Mouse (Mus musculus): Measurements from ENCODE around the gene Samd11. TPM values are rescaled to one million over a fixed set of nuclear protein-coding genes. Genes with fewer than 3 reads are reported as not detected.

The Samd11 gene
- 1.8 and 2.2 TPM in 2 replicates for polyA plus RNA-seq (2014; fragmentation: Nextera tagmentation; extraction: Ambion mirVana)

GRCm38 (mm10) chr4:156255078-156255839 lies at the start of gene Samd11:
Gene Samd11, minus strand, starts transcription at chr4:156255657.
- H3K4me1 ChIP-seq (replicated peaks; ENCODE audit: control insufficient read depth, insufficient read depth, low read length), result peaks cover 18% of the 10 kb centered on the region; the same call in 1 of the 2 replicates
- peaks cover 14% of the 10 kb centered on the region for H3K27me3 ChIP-seq (ENCODE audit: control insufficient read depth, insufficient read depth, low read length)
- 5% methylated on average over 26 of the region's 26 CpGs for WGBS
- H3K36me3 ChIP-seq (replicated peaks; ENCODE audit: control insufficient read depth, insufficient read depth), result no peaks in the 10 kb centered on the region
- no peak within 1 kb of the TSS for H3K9ac ChIP-seq
- H3K27ac ChIP-seq, result no peak within 1 kb of the TSS
- peak within 1 kb of the TSS; percentile 45 for H3K4me2 ChIP-seq (replicated peaks)
- ATAC-seq (ENCODE audit: low FRiP score) (peak; percentile 35; the same call in 1 of the 2 replicates), DNase-seq (ENCODE audit: low spot score) (no peak)
- no peaks in the 10 kb centered on the region for H3K9me3 ChIP-seq (ENCODE audit: control insufficient read depth, low read length)
- H3K4me3 ChIP-seq (replicated peaks; ENCODE audit: low read length), result peak within 1 kb of the TSS; percentile 23

GRCm38 (mm10) chr4:156254361-156255077 lies 938 bp downstream of the Samd11 start:
- peaks cover 14% of the 10 kb centered on the region for H3K27me3 ChIP-seq (ENCODE audit: control insufficient read depth, insufficient read depth, low read length)
- H3K27ac ChIP-seq, result no peak overlapping the region
- peak overlapping the region; percentile 45 for H3K4me2 ChIP-seq (replicated peaks)
- ATAC-seq (ENCODE audit: low FRiP score) (peak; percentile 71), DNase-seq (ENCODE audit: low spot score) (no peak)
- no peaks in the 10 kb centered on the region for H3K9me3 ChIP-seq (ENCODE audit: control insufficient read depth, low read length)
- H3K4me1 ChIP-seq (replicated peaks; ENCODE audit: control insufficient read depth, insufficient read depth, low read length), result peaks cover 22% of the 10 kb centered on the region; the same call in 1 of the 2 replicates
- peak overlapping the region; percentile 23 for H3K4me3 ChIP-seq (replicated peaks; ENCODE audit: low read length)
- 0 out of 2 replicates have a peak, but pooled peaks cover under 1% of the 10 kb centered on the region for H3K36me3 ChIP-seq (replicated peaks; ENCODE audit: control insufficient read depth, insufficient read depth)
- WGBS, result 1% methylated on average over 30 of the region's 30 CpGs
- H3K9ac ChIP-seq, result peak overlapping the region; percentile 36; the same call in 1 of the 2 replicates

GRCm38 (mm10) chr4:156253043-156253442 lies 2.4 kb downstream of the Samd11 start:
- ATAC-seq (ENCODE audit: low FRiP score) (no peak), DNase-seq (ENCODE audit: low spot score) (no peak)
- no peak overlapping the region for H3K4me3 ChIP-seq (replicated peaks; ENCODE audit: low read length)
- peak overlapping the region; percentile 57 for H3K27ac ChIP-seq
- H3K4me2 ChIP-seq (replicated peaks), result no peak overlapping the region
- H3K4me1 ChIP-seq (replicated peaks; ENCODE audit: control insufficient read depth, insufficient read depth, low read length), result peaks cover 22% of the 10 kb centered on the region; the same call in 1 of the 2 replicates
- peaks cover 14% of the 10 kb centered on the region for H3K27me3 ChIP-seq (ENCODE audit: control insufficient read depth, insufficient read depth, low read length)
- H3K9me3 ChIP-seq (ENCODE audit: control insufficient read depth, low read length), result no peaks in the 10 kb centered on the region
- H3K36me3 ChIP-seq (replicated peaks; ENCODE audit: control insufficient read depth, insufficient read depth), result peaks cover 15% of the 10 kb centered on the region
- no peak overlapping the region for H3K9ac ChIP-seq
- 39% methylated on average over 7 of the region's 7 CpGs for WGBS

GRCm38 (mm10) chr4:156252619-156253018 lies 2.8 kb downstream of the Samd11 start:
- no peaks in the 10 kb centered on the region for H3K9me3 ChIP-seq (ENCODE audit: control insufficient read depth, low read length)
- no peak overlapping the region for H3K4me2 ChIP-seq (replicated peaks)
- peaks cover 14% of the 10 kb centered on the region for H3K27me3 ChIP-seq (ENCODE audit: control insufficient read depth, insufficient read depth, low read length)
- H3K36me3 ChIP-seq (replicated peaks; ENCODE audit: control insufficient read depth, insufficient read depth), result peaks cover 20% of the 10 kb centered on the region
- H3K9ac ChIP-seq, result no peak overlapping the region
- H3K4me3 ChIP-seq (replicated peaks; ENCODE audit: low read length), result no peak overlapping the region
- ATAC-seq (ENCODE audit: low FRiP score) (peak; percentile 13; the same call in 1 of the 2 replicates), DNase-seq (ENCODE audit: low spot score) (no peak)
- peaks cover 22% of the 10 kb centered on the region; the same call in 1 of the 2 replicates for H3K4me1 ChIP-seq (replicated peaks; ENCODE audit: control insufficient read depth, insufficient read depth, low read length)
- WGBS, result 19% methylated on average over 3 of the region's 3 CpGs
- H3K27ac ChIP-seq, result peak overlapping the region; percentile 57

- no peaks in the 10 kb centered on the region for H3K9me3 ChIP-seq (ENCODE audit: control insufficient read depth, low read length)
- H3K36me3 ChIP-seq (replicated peaks; ENCODE audit: control insufficient read depth, insufficient read depth), result peaks cover 24% of the 10 kb centered on the region
- no peak overlapping the region for H3K4me2 ChIP-seq (replicated peaks)
- no peak overlapping the region for H3K9ac ChIP-seq
- peaks cover 14% of the 10 kb centered on the region for H3K27me3 ChIP-seq (ENCODE audit: control insufficient read depth, insufficient read depth, low read length)
- H3K27ac ChIP-seq, result peak overlapping the region; percentile 29; the same call in 1 of the 2 replicates
- no peak overlapping the region for H3K4me3 ChIP-seq (replicated peaks; ENCODE audit: low read length)
- H3K4me1 ChIP-seq (replicated peaks; ENCODE audit: control insufficient read depth, insufficient read depth, low read length), result peaks cover 22% of the 10 kb centered on the region; the same call in 1 of the 2 replicates
- 0 out of 2 replicates have a peak, but pooled peaks have one; percentile 7 for ATAC-seq (ENCODE audit: low FRiP score)
- 28% methylated on average over 7 of the region's 7 CpGs for WGBS
- no peak for DNase-seq (ENCODE audit: low spot score)
These were observed 3.3 kb downstream of the Samd11 start for GRCm38 (mm10) chr4:156252140-156252539.

- no peak for DNase-seq (ENCODE audit: low spot score)
- Histone ChIP-seq H3K4me1 (replicated peaks; ENCODE audit: control insufficient read depth, insufficient read depth, low read length) (peaks cover 22% of the 10 kb centered on the region; the same call in 1 of the 2 replicates), H3K27me3 (ENCODE audit: control insufficient read depth, insufficient read depth, low read length) (peaks cover 14% of the 10 kb centered on the region), H3K9ac (no peak overlapping the region), H3K36me3 (replicated peaks; ENCODE audit: control insufficient read depth, insufficient read depth) (peaks cover 35% of the 10 kb centered on the region), H3K27ac (peak overlapping the region; percentile 53), H3K4me3 (replicated peaks; ENCODE audit: low read length) (no peak overlapping the region), H3K9me3 (ENCODE audit: control insufficient read depth, low read length) (no peaks in the 10 kb centered on the region), H3K4me2 (replicated peaks) (no peak overlapping the region)
- WGBS, result 53% methylated on average over 8 of the region's 8 CpGs
- ATAC-seq (ENCODE audit: low FRiP score), result 0 out of 2 replicates have a peak, but pooled peaks have one; percentile 13
These were observed 4.4 kb downstream of the Samd11 start for GRCm38 (mm10) chr4:156251081-156251480.

GRCm38 (mm10) chr4:156249567-156249966 lies 5.9 kb downstream of the Samd11 start:
- H3K36me3 ChIP-seq (replicated peaks; ENCODE audit: control insufficient read depth, insufficient read depth), result peaks cover 50% of the 10 kb centered on the region
- no peak for ATAC-seq (ENCODE audit: low FRiP score)

GRCm38 (mm10) chr4:156236651-156237447 lies 18.6 kb downstream of the Samd11 start:
- DNase-seq (ENCODE audit: low spot score) (no peak), ATAC-seq (ENCODE audit: low FRiP score) (no peak)
- Histone ChIP-seq H3K36me3 (replicated peaks; ENCODE audit: control insufficient read depth, insufficient read depth) (peaks cover 59% of the 10 kb centered on the region), H3K4me2 (replicated peaks) (peak overlapping the region; percentile 93), H3K27me3 (ENCODE audit: control insufficient read depth, insufficient read depth, low read length) (no peaks in the 10 kb centered on the region), H3K4me1 (replicated peaks; ENCODE audit: control insufficient read depth, insufficient read depth, low read length) (peaks cover 18% of the 10 kb centered on the region), H3K9me3 (ENCODE audit: control insufficient read depth, low read length) (no peaks in the 10 kb centered on the region), H3K4me3 (replicated peaks; ENCODE audit: low read length) (peak overlapping the region; percentile 88), H3K27ac (no peak overlapping the region), H3K9ac (peak overlapping the region; percentile 80; the same call in 1 of the 2 replicates)
- WGBS, result 22% methylated on average over 55 of the region's 60 CpGs

More at GRCm38 (mm10) chr4:156249567-156249966, 5.9 kb downstream of the Samd11 start:
- no peaks in the 10 kb centered on the region for H3K9me3 ChIP-seq (ENCODE audit: control insufficient read depth, low read length)
- H3K27me3 ChIP-seq (ENCODE audit: control insufficient read depth, insufficient read depth, low read length), result peaks cover 4% of the 10 kb centered on the region; the same call in 1 of the 2 replicates
- 64% methylated on average over 11 of the region's 11 CpGs for WGBS
- no peak overlapping the region for H3K27ac ChIP-seq
- no peak overlapping the region for H3K9ac ChIP-seq
- no peak for DNase-seq (ENCODE audit: low spot score)
- no peak overlapping the region for H3K4me3 ChIP-seq (replicated peaks; ENCODE audit: low read length)
- H3K4me2 ChIP-seq (replicated peaks), result no peak overlapping the region
- peaks cover 13% of the 10 kb centered on the region; the same call in 1 of the 2 replicates for H3K4me1 ChIP-seq (replicated peaks; ENCODE audit: control insufficient read depth, insufficient read depth, low read length)

Measured in hindbrain, embryonic 14.5 days (tissue).